ENCODE assay signal across 16 mouse cellular contexts in genomic region chr1:55446876-55447275, GRCm38 (mm10). TPM values are rescaled to one million over a fixed set of nuclear protein-coding genes. Genes with fewer than 3 reads are reported as not detected.
"Had no signal": no experiment of that assay in that cellular context is flagged by ENCODE, and none has a peak within 500 bp of the region (broad histone marks: within the 10 kb centered on the region; RNA-seq: fewer than 3 reads in every experiment).

No protein-coding gene starts in this region.

- ATAC-seq: hindbrain, embryonic 16.5 days; intestine, embryonic 15.5 days; intestine, postnatal 0 days; liver, embryonic 12.5 days had no signal

- DNase-seq: gastrocnemius, postnatal 14 days; gastrocnemius, postnatal 36 days; heart, adult 18-20 months; heart, postnatal 10 days; heart, postnatal 4 days; kidney, adult 18-20 months; kidney, adult 8-10 months; kidney, postnatal 10 days; kidney, postnatal 25 days; kidney, postnatal 4 days; left cerebral cortex, postnatal 4 days had no signal

RNA-seq across cellular contexts. Expression of gene Plcl1, which starts 41.2 kb away (rescaled TPM):
- total RNA-seq: granulocyte monocyte progenitor cell, adult 5-6 weeks had no signal
